ENCODE assay signal across 9 mouse cellular contexts in genomic region chr17:90087616-90088313, GRCm38 (mm10).
A peak's percentile ranks its signal among the peaks of the same experiment; 100 is the strongest.
DNase-seq lines count a peak whose midpoint lies in the region; ATAC-seq lines count a peak whose summit lies in the region.
"Had no signal": no experiment of that assay in that cellular context is flagged by ENCODE, and none has a peak within 500 bp of the region (broad histone marks: within the 10 kb centered on the region; RNA-seq: fewer than 3 reads in every experiment).

No protein-coding gene starts in this region.

- H3K4me1 ChIP-seq in heart, embryonic 15.5 days (replicated peaks): peaks cover 5% of the 10 kb centered on the region
- no peaks in the 10 kb centered on the region; the same call in 1 of the 2 replicates for H3K4me1 ChIP-seq in embryonic facial prominence, embryonic 11.5 days (ENCODE audit: control insufficient read depth, insufficient read depth, low read length)
- peaks cover 27% of the 10 kb centered on the region; the same call in 1 of the 2 replicates for H3K4me1 ChIP-seq in hindbrain, embryonic 10.5 days (replicated peaks)
- H3K4me1 ChIP-seq in midbrain, embryonic 12.5 days: peaks cover 7% of the 10 kb centered on the region

- intact Hi-C loops in heart, postnatal 36 days (cut with DNase I): no loop called here
- intact Hi-C loops in left cerebral cortex, postnatal 14 days (cut with DNase I): loop anchor here (10.0 kb wide), 1 partner anchor 367 kb away; no protein-coding TSS in a partner anchor

- ATAC-seq in heart, embryonic 15.5 days (replicated peaks; ENCODE audit: insufficient number of reproducible peaks, insufficient read depth, low FRiP score, low read depth): no peak
- ATAC-seq in embryonic facial prominence, embryonic 11.5 days (replicated peaks; ENCODE audit: insufficient number of reproducible peaks, low FRiP score, low TSS enrichment, low read depth): peak; percentile 64
- no peak for ATAC-seq in midbrain, embryonic 12.5 days (ENCODE audit: low FRiP score, low read depth)

- no peak overlapping the region for H3K9ac ChIP-seq in heart, embryonic 15.5 days
- no peak overlapping the region for H3K9ac ChIP-seq in embryonic facial prominence, embryonic 11.5 days (replicated peaks; ENCODE audit: low read length)
- H3K9ac ChIP-seq in midbrain, embryonic 12.5 days (replicated peaks): no peak overlapping the region

- H3K27me3 ChIP-seq in heart, embryonic 15.5 days: no peaks in the 10 kb centered on the region
- H3K27me3 ChIP-seq in embryonic facial prominence, embryonic 11.5 days (ENCODE audit: control insufficient read depth, insufficient read depth, low read length): no peaks in the 10 kb centered on the region
- no peaks in the 10 kb centered on the region for H3K27me3 ChIP-seq in hindbrain, embryonic 10.5 days (ENCODE audit: insufficient read depth, poor library complexity, severe bottlenecking)
- no peaks in the 10 kb centered on the region for H3K27me3 ChIP-seq in midbrain, embryonic 12.5 days

- WGBS in heart, embryonic 15.5 days: 56% methylated on average over 11 of the region's 11 CpGs
- WGBS in embryonic facial prominence, embryonic 11.5 days: 64% methylated on average over 11 of the region's 11 CpGs
- WGBS in hindbrain, embryonic 10.5 days: 58% methylated on average over 11 of the region's 11 CpGs
- WGBS in midbrain, embryonic 12.5 days: 57% methylated on average over 11 of the region's 11 CpGs

- no peaks in the 10 kb centered on the region for H3K9me3 ChIP-seq in heart, embryonic 15.5 days (replicated peaks)
- H3K9me3 ChIP-seq in embryonic facial prominence, embryonic 11.5 days (replicated peaks; ENCODE audit: control insufficient read depth, low read length): no peaks in the 10 kb centered on the region
- H3K9me3 ChIP-seq in hindbrain, embryonic 10.5 days: no peaks in the 10 kb centered on the region
- H3K9me3 ChIP-seq in midbrain, embryonic 12.5 days: no peaks in the 10 kb centered on the region

- peak overlapping the region; percentile 33 for H3K4me3 ChIP-seq in heart, embryonic 15.5 days
- H3K4me3 ChIP-seq in embryonic facial prominence, embryonic 11.5 days (ENCODE audit: low read depth, low read length): peak overlapping the region; percentile 33
- H3K4me3 ChIP-seq in hindbrain, embryonic 10.5 days: peak overlapping the region; percentile 47
- peak overlapping the region; percentile 37 for H3K4me3 ChIP-seq in midbrain, embryonic 12.5 days

- peak overlapping the region; percentile 57 for H3K4me2 ChIP-seq in heart, embryonic 15.5 days
- peak overlapping the region; percentile 48 for H3K4me2 ChIP-seq in embryonic facial prominence, embryonic 11.5 days (ENCODE audit: low read depth, low read length)
- H3K4me2 ChIP-seq in midbrain, embryonic 12.5 days (replicated peaks): peak overlapping the region; percentile 54

- H3K36me3 ChIP-seq in heart, embryonic 15.5 days: no peaks in the 10 kb centered on the region
- no peaks in the 10 kb centered on the region for H3K36me3 ChIP-seq in embryonic facial prominence, embryonic 11.5 days (replicated peaks; ENCODE audit: control insufficient read depth, insufficient read depth, low read depth, low read length)
- H3K36me3 ChIP-seq in hindbrain, embryonic 10.5 days: no peaks in the 10 kb centered on the region
- no peaks in the 10 kb centered on the region for H3K36me3 ChIP-seq in midbrain, embryonic 12.5 days

- no peak overlapping the region for H3K27ac ChIP-seq in heart, embryonic 15.5 days
- no peak overlapping the region for H3K27ac ChIP-seq in embryonic facial prominence, embryonic 11.5 days (replicated peaks; ENCODE audit: low read depth, low read length)
- H3K27ac ChIP-seq in hindbrain, embryonic 10.5 days: peak overlapping the region; percentile 87
- peak overlapping the region; percentile 85 for H3K27ac ChIP-seq in midbrain, embryonic 12.5 days (replicated peaks)

- no peak for DNase-seq in heart, postnatal 36 days
- DNase-seq in embryonic facial prominence, embryonic 11.5 days (ENCODE audit: low spot score): no peak
- no peak for DNase-seq in hindbrain, embryonic 10.5 days (ENCODE audit: low spot score)
- DNase-seq in left cerebral cortex, postnatal 14 days (ENCODE audit: low spot score in 2 of 2): no peak
- DNase-seq in thymus, adult 18-20 months: no peak
- DNase-seq in cerebellum, adult 11 months: no peak
- DNase-seq: thymus, postnatal 14 days had no signal

Comparison
In these comparisons a context has a peak if more than half of its experiments do, and no peak if none do; other contexts are left out.
1. H3K27ac ChIP-seq: peak in hindbrain, embryonic 10.5 days (single experiment) and midbrain, embryonic 12.5 days (single experiment); none in heart, embryonic 15.5 days (single experiment) and embryonic facial prominence, embryonic 11.5 days (single experiment).
2. Peak in every context shown above with its lines, with median percentiles within 50 percentile points of each other: H3K4me2 ChIP-seq and H3K4me3 ChIP-seq.